Mouse (Mus musculus): Measurements from ENCODE around the gene Gm6899.

Gene Gm6899

DNA sequence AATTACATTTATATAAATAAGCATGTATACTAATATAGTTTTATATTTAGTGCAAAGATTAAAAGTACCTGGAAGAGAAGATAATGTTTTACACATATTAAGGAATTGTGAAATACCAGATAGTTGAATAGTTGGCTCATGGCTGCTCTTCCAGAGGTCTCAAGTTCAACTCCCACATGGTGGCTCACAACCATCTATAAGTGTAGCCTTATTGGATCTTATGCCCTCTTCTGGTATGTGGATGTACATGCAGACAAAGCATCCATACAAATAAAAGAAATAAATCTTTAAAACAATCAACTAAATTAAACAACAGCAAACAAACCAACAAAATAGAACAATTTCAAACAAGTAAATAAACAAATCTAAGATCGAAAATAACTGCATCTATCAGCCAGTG is 49.1 kb downstream of the Gm6899 start:
- DNase-seq (ENCODE audit: low spot score) = no peak
